Mouse (Mus musculus): Measurements from ENCODE around the gene Gja5. TPM values are rescaled to one million over a fixed set of nuclear protein-coding genes. Genes with fewer than 3 reads are reported as not detected.
"Not testable (repeated sequence)": the region's sequence is repeated elsewhere in the genome, so short reads cannot be mapped to it uniquely, and the experiment has no call there.

The Gja5 gene
- polyA plus RNA-seq, 1 experiment from 2014 or later: 28.6 TPM

DNA sequence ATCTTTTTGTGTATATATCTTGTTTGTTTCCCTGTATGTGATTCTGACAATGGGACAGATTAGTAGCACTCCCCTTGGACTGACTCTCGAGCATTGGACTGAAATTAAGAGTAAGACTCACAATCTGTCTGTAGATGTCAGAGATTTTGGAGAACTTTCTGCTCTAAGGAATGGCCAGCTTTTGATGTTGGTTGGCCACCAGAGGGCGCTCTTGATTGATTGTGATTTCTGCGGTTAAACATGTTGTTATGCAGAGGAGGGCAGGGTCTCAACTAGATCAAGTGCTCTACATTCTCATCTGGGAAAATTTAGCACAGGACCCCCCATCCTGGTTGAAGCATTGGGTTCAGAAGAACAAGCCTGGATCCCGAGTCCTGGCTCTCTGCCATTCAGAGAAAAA is 182.8 kb downstream of the Gja5 start:
- H3K4me3 ChIP-seq (ENCODE audit: low read length): no peak overlapping the region
- H3K4me2 ChIP-seq (ENCODE audit: low read depth, low read length): no peak overlapping the region
- no peak for ATAC-seq (ENCODE audit: low read depth)
- H3K36me3 ChIP-seq (ENCODE audit: control insufficient read depth, insufficient read depth, low read length): no peaks in the 10 kb centered on the region
- no peaks in the 10 kb centered on the region for H3K27me3 ChIP-seq (ENCODE audit: control insufficient read depth, insufficient read depth, low read depth, low read length)
- 77% methylated on average over 4 of the region's 4 CpGs for WGBS
- no peaks in the 10 kb centered on the region for H3K4me1 ChIP-seq (replicated peaks; ENCODE audit: control insufficient read depth, insufficient read depth, low read length)
- no peak overlapping the region for H3K27ac ChIP-seq (ENCODE audit: low read length)
- no peak overlapping the region for H3K9ac ChIP-seq (ENCODE audit: low read length)
- peaks cover 2% of the 10 kb centered on the region; the same call in 1 of the 2 replicates for H3K9me3 ChIP-seq (ENCODE audit: control insufficient read depth, low read length)

DNA sequence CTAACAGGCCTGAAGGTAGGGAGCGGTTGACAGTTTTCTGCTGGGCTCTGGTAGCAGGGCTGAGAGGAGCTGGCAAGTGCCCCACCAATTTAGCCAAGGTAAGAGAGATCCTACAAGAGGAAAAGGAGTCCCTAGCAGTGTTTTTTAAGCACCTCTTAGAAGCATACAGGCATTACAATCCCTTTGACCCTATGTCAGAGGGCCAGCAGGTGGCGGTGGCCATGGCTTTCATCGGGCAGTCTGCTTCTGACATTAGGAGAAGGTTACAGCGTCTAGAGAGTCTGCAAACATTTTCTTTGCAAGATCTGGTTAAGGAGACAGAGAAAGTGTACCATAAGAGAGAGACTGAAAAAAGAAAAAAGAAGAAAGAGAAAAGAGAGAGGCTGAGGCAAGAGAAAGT is 183.8 kb downstream of the Gja5 start:
- H3K27me3 ChIP-seq (ENCODE audit: control insufficient read depth, insufficient read depth, low read depth, low read length); H3K9me3 ChIP-seq (ENCODE audit: control insufficient read depth, low read length); H3K27ac ChIP-seq (ENCODE audit: low read length); H3K4me1 ChIP-seq (replicated peaks; ENCODE audit: control insufficient read depth, insufficient read depth, low read length); H3K4me2 ChIP-seq (ENCODE audit: low read depth, low read length); H3K9ac ChIP-seq (ENCODE audit: low read length); ATAC-seq (ENCODE audit: low read depth); H3K4me3 ChIP-seq (ENCODE audit: low read length); H3K36me3 ChIP-seq (ENCODE audit: control insufficient read depth, insufficient read depth, low read length): not testable (repeated sequence)
- WGBS: 81% methylated on average over 4 of the region's 4 CpGs

GRCm38 (mm10) chr3:97091971-97092370 is 187.5 kb downstream of the Gja5 start:
- H3K36me3 ChIP-seq (ENCODE audit: control insufficient read depth, insufficient read depth, low read length); H3K9ac ChIP-seq (ENCODE audit: low read length); H3K27me3 ChIP-seq (ENCODE audit: control insufficient read depth, insufficient read depth, low read depth, low read length); H3K4me3 ChIP-seq (ENCODE audit: low read length); H3K27ac ChIP-seq (ENCODE audit: low read length); H3K4me2 ChIP-seq (ENCODE audit: low read depth, low read length); H3K4me1 ChIP-seq (replicated peaks; ENCODE audit: control insufficient read depth, insufficient read depth, low read length); H3K9me3 ChIP-seq (ENCODE audit: control insufficient read depth, low read length); ATAC-seq (ENCODE audit: low read depth): not testable (repeated sequence)
- WGBS: 70% methylated on average over 6 of the region's 7 CpGs

DNA sequence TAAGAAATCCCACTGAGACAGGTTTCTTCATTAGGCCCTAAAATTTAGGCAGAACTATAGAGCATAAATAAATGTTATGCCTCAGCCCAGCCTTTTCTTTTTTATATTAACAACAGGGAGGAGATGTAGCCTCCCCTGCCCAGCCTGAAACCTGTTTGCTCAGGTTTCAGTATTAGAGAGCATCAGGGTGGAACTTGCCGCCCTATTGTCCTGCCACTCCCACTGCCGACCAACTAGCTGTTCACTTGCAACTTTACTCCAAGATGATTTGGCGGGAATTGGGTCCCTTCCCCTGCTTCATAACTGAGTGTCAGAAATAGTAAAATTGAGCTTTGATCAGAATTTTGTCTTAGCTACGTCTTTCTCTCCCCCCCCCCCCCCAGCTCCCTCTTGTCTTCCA is 192.2 kb downstream of the Gja5 start:
- not testable (repeated sequence) for H3K4me3 ChIP-seq (ENCODE audit: low read length); H3K9me3 ChIP-seq (ENCODE audit: control insufficient read depth, low read length); H3K27me3 ChIP-seq (ENCODE audit: control insufficient read depth, insufficient read depth, low read depth, low read length); H3K27ac ChIP-seq (ENCODE audit: low read length); H3K9ac ChIP-seq (ENCODE audit: low read length); H3K36me3 ChIP-seq (ENCODE audit: control insufficient read depth, insufficient read depth, low read length); ATAC-seq (ENCODE audit: low read depth); H3K4me1 ChIP-seq (replicated peaks; ENCODE audit: control insufficient read depth, insufficient read depth, low read length); H3K4me2 ChIP-seq (ENCODE audit: low read depth, low read length)
- WGBS: 69% methylated on average over 4 of the region's 4 CpGs

DNA sequence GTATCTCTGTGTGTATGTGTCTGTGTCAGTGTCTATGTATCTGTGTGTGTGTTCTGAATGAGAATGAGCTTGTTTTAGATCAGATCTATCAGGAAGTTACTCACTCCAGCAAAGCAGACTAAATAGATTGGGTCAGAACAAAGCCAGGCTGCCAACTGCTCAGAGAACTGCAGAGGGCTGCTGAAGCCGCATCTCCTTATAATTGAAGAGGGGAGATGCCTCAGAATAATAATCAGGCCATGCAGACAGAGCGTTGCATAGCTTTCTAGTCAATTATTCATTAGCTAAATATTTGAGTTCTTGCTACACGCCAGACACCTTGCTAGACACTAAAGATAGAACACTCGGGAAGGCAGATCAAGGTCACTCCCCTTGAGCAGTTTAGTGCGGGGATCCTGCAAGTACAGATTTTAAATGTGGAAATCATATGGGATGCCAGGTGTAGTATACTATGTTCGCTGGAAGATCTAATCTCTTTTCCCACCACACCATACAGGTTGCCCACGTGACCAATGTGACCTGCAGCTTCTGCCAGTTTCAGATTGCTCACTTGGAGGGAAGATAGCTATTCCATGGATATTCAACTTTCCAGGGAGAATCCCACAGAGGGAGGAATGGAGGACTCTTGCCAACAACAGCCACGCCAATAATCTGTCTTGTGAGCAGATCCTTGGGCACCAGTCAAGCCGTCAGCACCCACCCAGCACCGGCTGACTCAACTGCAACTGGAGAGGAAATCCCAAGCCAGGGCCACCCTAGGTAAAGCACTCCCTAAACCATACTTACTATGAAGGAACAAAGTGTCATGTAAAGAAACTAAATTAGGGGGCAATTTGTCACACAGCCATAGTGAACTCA is 196.5 kb downstream of the Gja5 start:
- H3K9ac ChIP-seq (ENCODE audit: low read length): no peak overlapping the region
- H3K4me2 ChIP-seq (ENCODE audit: low read depth, low read length): no peak overlapping the region
- ATAC-seq (ENCODE audit: low read depth): peak; percentile 31; the same call in 1 of the 2 replicates
- no peak overlapping the region for H3K4me3 ChIP-seq (ENCODE audit: low read length)
- H3K36me3 ChIP-seq (ENCODE audit: control insufficient read depth, insufficient read depth, low read length): no peaks in the 10 kb centered on the region
- H3K4me1 ChIP-seq (replicated peaks; ENCODE audit: control insufficient read depth, insufficient read depth, low read length): no peaks in the 10 kb centered on the region
- WGBS: 54% methylated on average over 10 of the region's 10 CpGs
- no peak overlapping the region for H3K27ac ChIP-seq (ENCODE audit: low read length)
- H3K9me3 ChIP-seq (ENCODE audit: control insufficient read depth, low read length): no peaks in the 10 kb centered on the region
- H3K27me3 ChIP-seq (ENCODE audit: control insufficient read depth, insufficient read depth, low read depth, low read length): no peaks in the 10 kb centered on the region

GRCm38 (mm10) chr3:97103946-97104345 is 199.5 kb downstream of the Gja5 start:
- H3K27ac ChIP-seq (ENCODE audit: low read length); H3K27me3 ChIP-seq (ENCODE audit: control insufficient read depth, insufficient read depth, low read depth, low read length); H3K9ac ChIP-seq (ENCODE audit: low read length); H3K9me3 ChIP-seq (ENCODE audit: control insufficient read depth, low read length); H3K4me2 ChIP-seq (ENCODE audit: low read depth, low read length); ATAC-seq (ENCODE audit: low read depth); H3K4me3 ChIP-seq (ENCODE audit: low read length); H3K36me3 ChIP-seq (ENCODE audit: control insufficient read depth, insufficient read depth, low read length); H3K4me1 ChIP-seq (replicated peaks; ENCODE audit: control insufficient read depth, insufficient read depth, low read length): not testable (repeated sequence)
- WGBS: 84% methylated on average over 2 of the region's 5 CpGs

GRCm38 (mm10) chr3:97104696-97105430 is 200.4 kb downstream of the Gja5 start:
- no peaks in the 10 kb centered on the region for H3K27me3 ChIP-seq (ENCODE audit: control insufficient read depth, insufficient read depth, low read depth, low read length)
- no peak overlapping the region for H3K9ac ChIP-seq (ENCODE audit: low read length)
- H3K27ac ChIP-seq (ENCODE audit: low read length): no peak overlapping the region
- ATAC-seq (ENCODE audit: low read depth): no peak
- no peak overlapping the region for H3K4me2 ChIP-seq (ENCODE audit: low read depth, low read length)
- WGBS: 75% methylated on average over 1 of the region's 1 CpGs
- H3K4me1 ChIP-seq (replicated peaks; ENCODE audit: control insufficient read depth, insufficient read depth, low read length): no peaks in the 10 kb centered on the region
- no peaks in the 10 kb centered on the region for H3K36me3 ChIP-seq (ENCODE audit: control insufficient read depth, insufficient read depth, low read length)
- H3K9me3 ChIP-seq (ENCODE audit: control insufficient read depth, low read length): peaks cover 3% of the 10 kb centered on the region; the same call in 1 of the 2 replicates
- no peak overlapping the region for H3K4me3 ChIP-seq (ENCODE audit: low read length)

GRCm38 (mm10) chr3:97117511-97117910 is 213.0 kb downstream of the Gja5 start:
- no peak for ATAC-seq (ENCODE audit: low read depth)
- no peaks in the 10 kb centered on the region for H3K9me3 ChIP-seq (ENCODE audit: control insufficient read depth, low read length)
- no peaks in the 10 kb centered on the region for H3K4me1 ChIP-seq (replicated peaks; ENCODE audit: control insufficient read depth, insufficient read depth, low read length)
- no peak overlapping the region for H3K27ac ChIP-seq (ENCODE audit: low read length)
- no peak overlapping the region for H3K4me2 ChIP-seq (ENCODE audit: low read depth, low read length)
- H3K27me3 ChIP-seq (ENCODE audit: control insufficient read depth, insufficient read depth, low read depth, low read length): no peaks in the 10 kb centered on the region
- no peaks in the 10 kb centered on the region for H3K36me3 ChIP-seq (ENCODE audit: control insufficient read depth, insufficient read depth, low read length)
- WGBS: 77% methylated on average over 6 of the region's 6 CpGs
- H3K9ac ChIP-seq (ENCODE audit: low read length): no peak overlapping the region
- no peak overlapping the region for H3K4me3 ChIP-seq (ENCODE audit: low read length)

DNA sequence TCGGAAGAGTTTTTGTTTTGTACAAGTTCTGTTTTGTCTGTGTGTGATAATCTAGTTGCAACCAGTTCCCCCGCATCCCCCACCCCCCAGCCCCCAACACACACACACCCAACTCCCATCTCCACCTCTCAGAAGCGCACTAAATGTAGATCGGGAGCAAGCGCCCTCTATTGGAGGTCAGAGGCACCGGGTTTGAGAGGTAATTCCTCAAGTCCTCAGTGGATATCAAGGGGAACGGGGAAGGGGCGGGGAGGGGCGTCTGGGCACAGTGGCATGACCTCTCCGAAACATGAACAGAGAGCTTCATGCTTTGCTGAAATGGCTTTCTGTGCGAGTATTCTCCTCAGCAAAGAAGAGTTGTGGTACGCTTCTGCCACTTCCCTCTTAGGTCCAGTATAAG is 213.8 kb downstream of the Gja5 start:
- 54% methylated on average over 12 of the region's 12 CpGs for WGBS
- no peak overlapping the region for H3K27ac ChIP-seq (ENCODE audit: low read length)
- no peak for ATAC-seq (ENCODE audit: low read depth)

More for the DNA sequence above, 213.8 kb downstream of the Gja5 start:
- Histone ChIP-seq H3K9me3 (ENCODE audit: control insufficient read depth, low read length) (no peaks in the 10 kb centered on the region), H3K36me3 (ENCODE audit: control insufficient read depth, insufficient read depth, low read length) (no peaks in the 10 kb centered on the region), H3K4me1 (replicated peaks; ENCODE audit: control insufficient read depth, insufficient read depth, low read length) (no peaks in the 10 kb centered on the region), H3K4me2 (ENCODE audit: low read depth, low read length) (no peak overlapping the region), H3K27me3 (ENCODE audit: control insufficient read depth, insufficient read depth, low read depth, low read length) (no peaks in the 10 kb centered on the region), H3K9ac (ENCODE audit: low read length) (no peak overlapping the region), H3K4me3 (ENCODE audit: low read length) (no peak overlapping the region)

All from lung, embryonic 16.5 days (tissue).